Mouse (Mus musculus) frontal cortex, postnatal 36 days (tissue): ENCODE results near the gene Dgka.

Source experiments
- DNase-seq, 2 experiments: peaks; one replicate each; pipeline ENCODE4 v3.0.0; 2022; ENCODE audit warnings: low spot score in 2 of 2

Dgka gene

GRCm38 (mm10) chr10:128744680-128745601 lies at the start of gene Dgka:
Gene Dgka, minus strand, starts transcription at chr10:128744855.
- DNase-seq, result no peak

- DNase-seq, result no peak
Measured at GRCm38 (mm10) chr10:128794391-128794790, 49.7 kb upstream of the Dgka start.

- no peak for DNase-seq
Measured at GRCm38 (mm10) chr10:128793258-128793657, 48.6 kb upstream of the Dgka start.

GRCm38 (mm10) chr10:128792041-128792440 lies 47.4 kb upstream of the Dgka start:
- no peak for DNase-seq

GRCm38 (mm10) chr10:128790398-128791124 lies 45.9 kb upstream of the Dgka start, which contains the start of gene Mmp19:
Gene Mmp19, plus strand, starts transcription at chr10:128790910.
- no peak for DNase-seq

GRCm38 (mm10) chr10:128780200-128780599 lies 35.5 kb upstream of the Dgka start:
- no peak for DNase-seq

- no peak for DNase-seq
Measured at GRCm38 (mm10) chr10:128779011-128779795, 34.5 kb upstream of the Dgka start.

GRCm38 (mm10) chr10:128778441-128778840 lies 33.8 kb upstream of the Dgka start:
- no peak for DNase-seq

- no peak for DNase-seq
Measured at GRCm38 (mm10) chr10:128773685-128774084, 29.0 kb upstream of the Dgka start.

- DNase-seq, result no peak
Measured at GRCm38 (mm10) chr10:128772895-128773294, 28.2 kb upstream of the Dgka start.

- DNase-seq, result peak; percentile 73 to 78
Measured at GRCm38 (mm10) chr10:128748252-128748864, 3.7 kb upstream of the Dgka start.

- DNase-seq, result peak in 1 of 2 experiments; percentile 45
Measured at GRCm38 (mm10) chr10:128747646-128748251, 3.1 kb upstream of the Dgka start, which contains the start of gene Pym1. Gene Pym1, plus strand, starts transcription at chr10:128747889.

GRCm38 (mm10) chr10:128746972-128747645 lies 2.5 kb upstream of the Dgka start:
- no peak for DNase-seq

GRCm38 (mm10) chr10:128745946-128746613 lies 1.4 kb upstream of the Dgka start:
- DNase-seq, result no peak

GRCm38 (mm10) chr10:128744211-128744610 lies 444 bp downstream of the Dgka start:
- DNase-seq, result no peak

GRCm38 (mm10) chr10:128743791-128744191 lies 864 bp downstream of the Dgka start:
- peak; percentile 46 to 61 for DNase-seq

- no peak for DNase-seq
Measured at GRCm38 (mm10) chr10:128743235-128743634, 1.4 kb downstream of the Dgka start.

- DNase-seq, result no peak
Measured at GRCm38 (mm10) chr10:128742616-128743015, 2.0 kb downstream of the Dgka start.

- DNase-seq, result no peak
Measured at GRCm38 (mm10) chr10:128740296-128740695, 4.4 kb downstream of the Dgka start.

- DNase-seq, result no peak
Measured at GRCm38 (mm10) chr10:128737435-128737834, 7.2 kb downstream of the Dgka start.
